Comparison of ENCODE assay signal across 21 mouse cellular contexts in the genomic region with DNA sequence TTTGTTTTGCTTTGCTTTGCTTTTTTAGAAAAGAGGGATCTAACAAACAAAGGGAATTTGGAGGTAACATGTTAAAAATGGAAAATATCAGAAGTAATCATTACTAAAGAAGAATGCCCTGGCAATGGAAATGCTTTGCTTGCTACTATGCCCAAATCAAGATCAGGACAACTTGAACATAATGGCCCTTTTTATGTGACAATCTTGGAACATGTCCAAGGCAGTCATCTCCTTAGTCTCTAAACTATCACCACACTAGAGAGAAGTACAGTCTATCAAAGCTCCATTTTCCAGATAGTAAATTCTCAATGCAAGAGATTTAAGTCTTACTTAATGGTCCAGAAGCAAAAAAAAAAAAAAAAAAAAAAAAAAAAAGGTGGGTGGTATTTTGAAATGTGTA.
DNase-seq lines count a peak whose midpoint lies in the region; ATAC-seq and TF ChIP-seq lines count a peak whose summit lies in the region.
"Had no signal": no experiment of that assay in that cellular context is flagged by ENCODE, and none has a peak within 500 bp of the region (broad histone marks: within the 10 kb centered on the region; RNA-seq: fewer than 3 reads in every experiment).

No protein-coding gene starts in this region.

- peak; percentile 3 to 32 for DNase-seq in cerebellum, postnatal 10 days
- DNase-seq in cerebellum, adult 9-11 months: no peak
- DNase-seq in midbrain, postnatal 0 days (ENCODE audit: low spot score): peak; percentile 13
- DNase-seq in midbrain, embryonic 11.5 days (ENCODE audit: low spot score, missing footprints): no peak
- no peak for DNase-seq in gastrocnemius, postnatal 10 days
- DNase-seq: adrenal gland, adult 8-10 months; adrenal gland, postnatal 25 days; B cell, adult 2 months; embryo, embryonic 11 days had no signal

- H3K27me3 ChIP-seq in forebrain, embryonic 15.5 days: no peaks in the 10 kb centered on the region
- no peaks in the 10 kb centered on the region for H3K27me3 ChIP-seq in forebrain, embryonic 12.5 days
- H3K27me3 ChIP-seq in midbrain, postnatal 0 days (ENCODE audit: insufficient read depth, low read length): no peaks in the 10 kb centered on the region
- H3K27me3 ChIP-seq in midbrain, embryonic 11.5 days (ENCODE audit: control insufficient read depth, insufficient read depth, low read length): no peaks in the 10 kb centered on the region
- H3K27me3 ChIP-seq: CH12.LX; embryonic facial prominence, embryonic 13.5 days; embryonic facial prominence, embryonic 15.5 days; forebrain, embryonic 13.5 days; Patski had no signal

- TF ChIP-seq CTCF in midbrain, postnatal 0 days (IDR thresholded peaks at IDR 0.05): no peak

- H3K4me3 ChIP-seq in forebrain, embryonic 15.5 days: no peak overlapping the region
- no peak overlapping the region for H3K4me3 ChIP-seq in forebrain, embryonic 12.5 days (replicated peaks)
- no peak overlapping the region for H3K4me3 ChIP-seq in midbrain, postnatal 0 days (ENCODE audit: low read depth, low read length)
- no peak overlapping the region for H3K4me3 ChIP-seq in midbrain, embryonic 11.5 days (ENCODE audit: low read depth, low read length)
- H3K4me3 ChIP-seq: embryonic facial prominence, embryonic 13.5 days; embryonic facial prominence, embryonic 15.5 days; erythroblast, embryonic 14.5 days; forebrain, embryonic 10.5 days; forebrain, embryonic 13.5 days had no signal

- peak overlapping the region; percentile 67 for H3K27ac ChIP-seq in forebrain, embryonic 15.5 days (replicated peaks)
- H3K27ac ChIP-seq in forebrain, embryonic 12.5 days: no peak overlapping the region
- no peak overlapping the region for H3K27ac ChIP-seq in midbrain, postnatal 0 days (ENCODE audit: low read depth, low read length)
- H3K27ac ChIP-seq in midbrain, embryonic 11.5 days (ENCODE audit: low read depth, low read length): no peak overlapping the region
- H3K27ac ChIP-seq: embryonic facial prominence, embryonic 13.5 days; embryonic facial prominence, embryonic 15.5 days; forebrain, embryonic 10.5 days had no signal

- no peaks in the 10 kb centered on the region for H3K36me3 ChIP-seq in forebrain, embryonic 15.5 days
- no peaks in the 10 kb centered on the region for H3K36me3 ChIP-seq in forebrain, embryonic 12.5 days (replicated peaks)
- H3K36me3 ChIP-seq in midbrain, postnatal 0 days (ENCODE audit: insufficient read depth, low read length): no peaks in the 10 kb centered on the region
- H3K36me3 ChIP-seq in midbrain, embryonic 11.5 days (ENCODE audit: control insufficient read depth, insufficient read depth, low read length): no peaks in the 10 kb centered on the region
- H3K36me3 ChIP-seq: embryonic facial prominence, embryonic 13.5 days; embryonic facial prominence, embryonic 15.5 days; forebrain, embryonic 10.5 days; G1E had no signal

- peaks cover 14% of the 10 kb centered on the region for H3K4me1 ChIP-seq in forebrain, embryonic 15.5 days
- H3K4me1 ChIP-seq in forebrain, embryonic 12.5 days: no peaks in the 10 kb centered on the region
- H3K4me1 ChIP-seq in midbrain, postnatal 0 days (ENCODE audit: insufficient read depth, low read length): no peaks in the 10 kb centered on the region
- H3K4me1 ChIP-seq in midbrain, embryonic 11.5 days (ENCODE audit: control insufficient read depth, insufficient read depth, low read length): no peaks in the 10 kb centered on the region
- H3K4me1 ChIP-seq: embryonic facial prominence, embryonic 13.5 days; embryonic facial prominence, embryonic 15.5 days; forebrain, embryonic 10.5 days had no signal

- H3K9ac ChIP-seq in forebrain, embryonic 15.5 days (replicated peaks): no peak overlapping the region
- no peak overlapping the region for H3K9ac ChIP-seq in forebrain, embryonic 12.5 days
- no peak overlapping the region for H3K9ac ChIP-seq in midbrain, postnatal 0 days (replicated peaks; ENCODE audit: low read length, poor library complexity, severe bottlenecking)
- no peak overlapping the region for H3K9ac ChIP-seq in midbrain, embryonic 11.5 days (ENCODE audit: low read length)
- H3K9ac ChIP-seq: embryonic facial prominence, embryonic 13.5 days; embryonic facial prominence, embryonic 15.5 days; forebrain, embryonic 13.5 days had no signal

- no peak for ATAC-seq in forebrain, embryonic 15.5 days (replicated peaks)
- ATAC-seq in forebrain, embryonic 12.5 days (ENCODE audit: low FRiP score): no peak
- no peak for ATAC-seq in midbrain, postnatal 0 days (ENCODE audit: low FRiP score)
- ATAC-seq in midbrain, embryonic 11.5 days (ENCODE audit: low FRiP score): no peak
- ATAC-seq: activated CD4-positive, CD25-positive, alpha-beta regulatory T cell, adult 4 months; CD4-positive, CD25-positive, alpha-beta regulatory T cell, adult 4 months; Patski had no signal

- H3K9me3 ChIP-seq in forebrain, embryonic 15.5 days: no peaks in the 10 kb centered on the region
- no peaks in the 10 kb centered on the region for H3K9me3 ChIP-seq in forebrain, embryonic 12.5 days
- no peaks in the 10 kb centered on the region for H3K9me3 ChIP-seq in midbrain, postnatal 0 days (ENCODE audit: low read length)
- H3K9me3 ChIP-seq in midbrain, embryonic 11.5 days (ENCODE audit: control insufficient read depth, low read length): no peaks in the 10 kb centered on the region
- H3K9me3 ChIP-seq: embryonic facial prominence, embryonic 13.5 days; embryonic facial prominence, embryonic 15.5 days; forebrain, embryonic 10.5 days; forebrain, embryonic 13.5 days; G1E had no signal

- no peak overlapping the region for H3K4me2 ChIP-seq in forebrain, embryonic 15.5 days (replicated peaks)
- no peak overlapping the region for H3K4me2 ChIP-seq in forebrain, embryonic 12.5 days
- no peak overlapping the region for H3K4me2 ChIP-seq in midbrain, postnatal 0 days (ENCODE audit: low read depth, low read length, poor library complexity, severe bottlenecking)
- no peak overlapping the region for H3K4me2 ChIP-seq in midbrain, embryonic 11.5 days
- H3K4me2 ChIP-seq: embryonic facial prominence, embryonic 13.5 days; embryonic facial prominence, embryonic 15.5 days had no signal

Comparison
In these comparisons a context has a peak if more than half of its experiments do, and no peak if none do; other contexts are left out.
1. DNase-seq: peak in cerebellum, postnatal 10 days (2 of 2) and midbrain, postnatal 0 days (single experiment); none in cerebellum, adult 9-11 months (single experiment), midbrain, embryonic 11.5 days (single experiment) and gastrocnemius, postnatal 10 days (single experiment).